Mouse (Mus musculus) heart, adult 2 months (tissue): ENCODE data around the gene Synm. TPM values are rescaled to one million over a fixed set of nuclear protein-coding genes. Genes with fewer than 3 reads are reported as not detected.

Experiments used
- DNase-seq, 2 experiments: peaks; one replicate each; pipeline ENCODE4 v3.0.0; 2021
- H3K27ac ChIP-seq: fragments of 200-600 bp; 2 replicates; pipeline ENCODE4 v1.8.1; 2022
- H3K27me3 ChIP-seq: fragments of 200-500 bp; 2 replicates; pipeline ENCODE4 v1.6.1; 2012; ENCODE audit warnings: mild to moderate bottlenecking, low read length, inconsistent platforms, mixed read lengths; ENCODE audit not compliant: control insufficient read depth, insufficient read depth
- H3K36me3 ChIP-seq: fragments of 200-500 bp; 2 replicates; pipeline ENCODE4 v1.6.1; 2012; ENCODE audit warnings: low read length, inconsistent platforms; ENCODE audit not compliant: control insufficient read depth, insufficient read depth
- H3K4me1 ChIP-seq: fragments of 200-500 bp; 2 replicates; pipeline ENCODE4 v1.6.1; 2011; ENCODE audit warnings: low read length; ENCODE audit not compliant: control insufficient read depth, insufficient read depth
- H3K4me3 ChIP-seq: fragments of 200-600 bp; 2 replicates; pipeline ENCODE4 v1.8.1; 2022
- H3K79me2 ChIP-seq: fragments of 200-500 bp; replicated peaks from 2 replicates; pipeline ENCODE4 v1.6.1; 2012; ENCODE audit warnings: mild to moderate bottlenecking, inconsistent platforms, low read length, moderate library complexity, mixed read lengths; ENCODE audit not compliant: control insufficient read depth, insufficient read depth
- H3K9ac ChIP-seq: fragments of 200-500 bp; 2 replicates; pipeline ENCODE4 v1.6.1; 2012; ENCODE audit warnings: low read depth, mild to moderate bottlenecking, control low read depth, inconsistent platforms, low read length, mixed read lengths
- CTCF ChIP-seq: fragments of 200-600 bp; IDR thresholded peaks from 2 replicates; pipeline ENCODE4 v1.8.1; 2022; ENCODE audit warnings: antibody characterized with exemption, mild to moderate bottlenecking, moderate library complexity
- EP300 ChIP-seq: fragments of 200-500 bp; IDR thresholded peaks from 2 replicates; pipeline ENCODE4 v1.6.1; 2011; ENCODE audit warnings: low read depth, low read length, control low read depth; ENCODE audit not compliant: insufficient read depth
- POLR2A ChIP-seq: fragments of 200-500 bp; IDR thresholded peaks from 2 replicates; pipeline ENCODE4 v1.6.1; 2011; ENCODE audit warnings: mild to moderate bottlenecking, low read depth, low read length, control low read depth; ENCODE audit not compliant: insufficient read depth
- WGBS: fragments of 180-500 bp; shearing (Covaris S2); methylation state at CpG from one replicate; pipeline ENCODE4 v1.1.7; 2018; 5-methylcytosine and 5-hydroxymethylcytosine counted together
- intact Hi-C: fragments of 180-260 bp; cut with DNase I; formaldehyde crosslinking; loops from one replicate; pipeline ENCODE4 v1.15.1; 2025
- polyA plus RNA-seq: library from polyadenylated mRNA; depleted of rRNA; stranded (reverse); fragments of >200 nt; gene quantifications from 2 replicates; pipeline ENCODE4 v1.2.3, GENCODE M21; 2012
- total RNA-seq, 2 experiments: library from RNA; stranded (reverse); gene quantifications; 2 replicates each; pipeline ENCODE4 v1.2.3; 2021

Synm gene
- total and polyA plus RNA-seq, 3 experiments: 2.6 to 8.3 (median 8.3) TPM

DNA sequence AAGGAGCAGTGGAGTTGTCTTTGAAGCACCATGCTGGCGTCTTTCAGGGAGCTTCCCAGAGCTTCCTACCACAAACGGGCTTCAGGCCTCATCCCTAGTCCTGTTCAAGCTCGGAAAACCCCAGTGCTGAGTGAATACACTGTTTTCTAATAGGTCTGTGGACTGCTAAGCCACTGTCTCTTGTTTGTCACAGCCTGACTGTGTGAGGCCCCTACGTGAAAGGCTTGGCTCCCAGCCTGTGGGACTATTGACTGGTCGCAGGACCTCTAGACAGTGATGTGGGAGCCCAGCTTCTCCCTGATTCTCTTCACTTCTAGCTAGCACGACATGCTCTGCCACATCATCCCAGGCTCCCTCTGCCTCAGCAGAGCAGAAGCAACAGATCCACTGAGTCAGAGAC, 51.4 kb downstream of the Synm start:
- 85% methylated on average over 6 of the region's 6 CpGs for WGBS
- no peak overlapping the region for H3K27ac ChIP-seq
- no peak overlapping the region for H3K4me3 ChIP-seq
- no peak for DNase-seq
- H3K4me1 ChIP-seq: no peaks in the 10 kb centered on the region
- intact Hi-C loops: no loop called here
- no peak for TF ChIP-seq POLR2A
- no peaks in the 10 kb centered on the region for H3K79me2 ChIP-seq
- H3K36me3 ChIP-seq: no peaks in the 10 kb centered on the region
- no peak overlapping the region for H3K9ac ChIP-seq
- no peaks in the 10 kb centered on the region for H3K27me3 ChIP-seq

DNA sequence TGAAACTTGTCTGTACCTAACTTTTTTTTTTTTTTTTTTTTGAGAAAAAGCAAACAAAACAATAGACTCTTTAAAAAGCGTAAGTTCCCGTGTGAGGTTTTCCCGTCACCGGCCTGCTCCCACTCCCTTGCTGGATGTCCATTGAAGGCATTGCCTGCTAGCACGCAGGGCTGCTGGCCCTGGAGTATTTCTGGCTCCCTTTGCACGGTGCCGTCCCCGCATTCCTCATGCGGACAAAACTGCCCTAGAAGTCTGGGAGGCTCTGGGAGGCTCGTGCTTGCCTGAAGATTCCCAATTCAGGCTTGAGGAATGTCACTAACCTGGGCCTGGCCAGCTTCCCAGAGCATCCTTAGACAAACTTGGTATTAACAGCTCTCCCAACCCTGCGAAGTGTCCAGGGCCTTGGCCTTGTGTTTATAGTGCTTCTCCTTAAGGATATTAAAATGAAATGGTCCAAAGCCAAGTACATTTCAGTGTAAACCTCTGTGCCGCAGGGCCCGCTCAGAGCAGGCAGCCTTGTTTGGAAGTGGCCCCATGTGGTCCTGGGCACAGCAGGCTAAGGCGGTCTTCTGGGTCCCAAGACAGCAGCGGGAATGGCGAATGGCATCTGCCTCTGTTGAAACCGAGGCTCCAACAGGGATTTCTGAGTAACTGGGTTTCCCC, 58.2 kb downstream of the Synm start:
- Histone ChIP-seq H3K27ac (no peak overlapping the region), H3K79me2 (no peaks in the 10 kb centered on the region), H3K4me3 (no peak overlapping the region), H3K36me3 (no peaks in the 10 kb centered on the region), H3K9ac (no peak overlapping the region), H3K27me3 (no peaks in the 10 kb centered on the region), H3K4me1 (no peaks in the 10 kb centered on the region)
- intact Hi-C loops: loop anchor here (2.0 kb wide), 1 partner anchor 57 kb away; the partner anchor contains the start of gene Synm
- WGBS: 71% methylated on average over 17 of the region's 17 CpGs
- no peak for DNase-seq
- TF ChIP-seq EP300: no peak

DNA sequence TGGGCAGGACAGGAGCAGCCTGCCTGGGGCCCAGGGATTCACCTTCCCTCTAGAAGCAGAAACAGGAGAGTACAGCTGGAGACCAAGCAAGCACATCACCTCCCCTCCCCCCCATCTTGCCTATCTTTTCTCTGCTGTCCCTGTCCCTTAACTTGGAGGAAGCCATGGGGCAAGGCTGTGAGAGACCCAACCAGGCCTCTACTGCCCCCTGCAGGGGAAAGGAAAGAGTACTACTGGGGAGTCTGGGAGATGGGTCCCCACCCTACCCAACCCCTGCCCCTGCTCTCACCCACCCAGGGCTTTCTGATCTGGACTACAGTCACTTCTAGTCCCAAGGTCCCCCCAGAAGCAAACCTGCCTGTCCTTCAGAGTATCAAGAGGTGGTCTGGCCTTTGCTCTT, 58.7 kb downstream of the Synm start:
- Histone ChIP-seq H3K27me3 (no peaks in the 10 kb centered on the region), H3K4me1 (no peaks in the 10 kb centered on the region), H3K36me3 (no peaks in the 10 kb centered on the region), H3K4me3 (no peak overlapping the region), H3K79me2 (no peaks in the 10 kb centered on the region), H3K9ac (no peak overlapping the region), H3K27ac (no peak overlapping the region)
- DNase-seq: peak in 1 of 2 experiments; percentile 52
- intact Hi-C loops: loop anchor here (1.0 to 2.0 kb wide), 2 partner anchors 29 to 58 kb away; partner anchors contain the start of gene Synm
- TF ChIP-seq POLR2A (no peak), EP300 (0 out of 2 replicates have a peak, but pooled peaks have one; percentile 23), CTCF (peak; percentile 75)

DNA sequence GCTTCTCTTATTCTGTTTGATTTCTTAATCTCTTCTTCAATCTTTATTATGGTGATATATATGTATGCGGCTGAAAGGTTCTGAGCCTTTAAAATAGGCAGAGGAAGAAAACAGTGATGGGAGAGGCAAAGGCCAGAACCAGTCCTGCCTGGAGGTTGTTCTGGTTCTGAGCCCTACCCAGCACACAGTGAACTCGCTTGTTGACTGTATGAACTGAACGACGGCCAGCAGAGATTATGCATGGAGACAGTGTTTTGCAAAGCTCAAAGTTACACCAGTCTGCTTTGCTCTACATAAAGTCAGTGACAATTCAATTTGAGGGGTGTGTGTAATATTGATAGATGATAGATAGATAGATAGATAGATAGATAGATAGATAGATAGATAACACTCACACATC, 60.2 kb downstream of the Synm start:
- Histone ChIP-seq H3K4me1 (no peaks in the 10 kb centered on the region), H3K9ac (no peak overlapping the region), H3K27ac (no peak overlapping the region), H3K27me3 (no peaks in the 10 kb centered on the region), H3K4me3 (no peak overlapping the region), H3K79me2 (no peaks in the 10 kb centered on the region), H3K36me3 (no peaks in the 10 kb centered on the region)
- intact Hi-C loops: no loop called here
- TF ChIP-seq EP300 (no peak), POLR2A (no peak), CTCF (no peak)
- no peak for DNase-seq
- WGBS: 87% methylated on average over 4 of the region's 4 CpGs

DNA sequence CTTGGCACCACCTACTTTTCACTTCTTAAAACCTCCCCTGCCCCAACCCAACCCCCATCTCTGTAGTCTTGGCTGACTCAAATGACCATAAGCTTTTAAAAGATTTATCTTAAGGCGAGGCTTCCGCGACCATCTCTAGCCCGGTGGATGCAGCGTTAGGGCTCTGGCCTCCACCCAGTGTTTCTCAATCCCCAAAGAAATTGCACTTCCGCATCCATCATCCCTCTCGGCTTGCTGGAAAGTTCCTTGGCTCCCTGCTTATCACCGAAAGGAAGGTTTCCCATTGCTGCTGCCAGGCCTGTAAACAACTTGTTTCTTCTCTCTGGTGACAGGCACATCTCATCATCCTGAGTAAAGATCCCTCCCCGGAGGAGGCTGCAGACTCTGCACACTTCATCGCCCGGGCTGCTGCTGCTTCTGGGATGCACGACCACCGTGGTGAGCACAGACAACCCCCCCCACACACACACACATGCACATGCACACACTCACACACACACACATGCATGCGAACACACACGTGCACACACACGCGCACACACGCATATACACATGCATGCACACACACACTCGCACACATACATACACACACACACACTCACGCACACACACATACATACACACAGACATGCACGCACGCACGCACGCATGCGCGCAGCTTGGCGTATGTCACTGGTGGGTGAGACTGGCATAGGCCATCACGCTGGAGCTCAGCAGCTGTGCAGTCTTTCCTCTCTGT, 61.5 kb downstream of the Synm start:
- 77% methylated on average over 28 of the region's 28 CpGs for WGBS
- DNase-seq: peak; percentile 59 to 63
- no peaks in the 10 kb centered on the region for H3K79me2 ChIP-seq
- H3K4me1 ChIP-seq: no peaks in the 10 kb centered on the region
- intact Hi-C loops: no loop called here
- H3K36me3 ChIP-seq: no peaks in the 10 kb centered on the region
- TF ChIP-seq CTCF (no peak), POLR2A (no peak), EP300 (no peak)
- H3K27me3 ChIP-seq: no peaks in the 10 kb centered on the region
- H3K4me3 ChIP-seq: no peak overlapping the region
- H3K27ac ChIP-seq: no peak overlapping the region
- no peak overlapping the region for H3K9ac ChIP-seq

DNA sequence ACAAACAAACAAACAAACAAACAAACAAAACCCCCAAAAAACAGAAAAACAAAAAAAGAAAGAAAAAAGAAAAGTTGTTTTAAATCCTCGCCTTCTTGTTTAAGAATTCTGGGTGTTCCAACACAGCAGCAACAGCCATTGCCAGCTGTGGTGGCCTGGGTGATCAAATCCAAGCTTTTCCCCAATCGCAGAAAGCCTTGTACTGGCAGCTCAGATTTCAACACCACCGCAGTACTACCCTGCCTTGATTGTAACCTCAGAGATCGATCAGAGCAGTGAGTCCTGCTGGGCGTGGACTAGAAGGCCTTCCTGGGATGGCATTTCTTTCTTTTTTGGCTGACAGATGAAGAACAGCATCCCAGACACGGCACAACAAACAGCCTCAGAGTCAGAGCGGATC, 63.6 kb downstream of the Synm start:
- no peak for TF ChIP-seq EP300
- 94% methylated on average over 7 of the region's 7 CpGs for WGBS

More for the DNA sequence above, 63.6 kb downstream of the Synm start:
- Histone ChIP-seq H3K79me2 (no peaks in the 10 kb centered on the region), H3K27me3 (no peaks in the 10 kb centered on the region), H3K9ac (no peak overlapping the region), H3K4me1 (peaks cover 13% of the 10 kb centered on the region), H3K27ac (no peak overlapping the region), H3K4me3 (no peak overlapping the region), H3K36me3 (no peaks in the 10 kb centered on the region)
- intact Hi-C loops: no loop called here
- DNase-seq: no peak
